8 mouse cellular contexts compared by ENCODE assay signal in genomic region chr13:74166348-74167056, GRCm38 (mm10). TPM values are rescaled to one million over a fixed set of nuclear protein-coding genes. Genes with fewer than 3 reads are reported as not detected.
A peak's percentile ranks its signal among the peaks of the same experiment; 100 is the strongest.
DNase-seq lines count a peak whose midpoint lies in the region; ATAC-seq lines count a peak whose summit lies in the region.

No protein-coding gene starts in this region.

- H3K36me3 ChIP-seq in neural tube, embryonic 15.5 days: peaks cover 22% of the 10 kb centered on the region

- H3K27ac ChIP-seq in neural tube, embryonic 15.5 days (replicated peaks): no peak overlapping the region

- H3K9ac ChIP-seq in neural tube, embryonic 15.5 days (replicated peaks): peak overlapping the region; percentile 55

- peak; percentile 85 for ATAC-seq in CD4-positive, CD25-positive, alpha-beta regulatory T cell, adult 4 months
- peak; percentile 86 for ATAC-seq in neural tube, embryonic 15.5 days (ENCODE audit: low FRiP score)

- H3K4me1 ChIP-seq in neural tube, embryonic 15.5 days: peaks cover 10% of the 10 kb centered on the region

- H3K27me3 ChIP-seq in neural tube, embryonic 15.5 days (replicated peaks): no peaks in the 10 kb centered on the region

- H3K9me3 ChIP-seq in neural tube, embryonic 15.5 days (replicated peaks): no peaks in the 10 kb centered on the region

- WGBS in neural tube, embryonic 15.5 days: 11% methylated on average over 19 of the region's 19 CpGs

- H3K4me2 ChIP-seq in neural tube, embryonic 15.5 days: peak overlapping the region; percentile 88

- DNase-seq in adrenal gland, postnatal 14 days: peak; percentile 79
- DNase-seq in embryo, embryonic 9.5 days (ENCODE audit: extremely low spot score): peak; percentile 43
- peak; percentile 18 to 24 for DNase-seq in heart, adult 9 months (ENCODE audit: low spot score in 2 of 2)
- peak; percentile 40 for DNase-seq in kidney, postnatal 14 days
- peak; percentile 46 to 62 for DNase-seq in lung, adult 18-20 months
- peak; percentile 50 to 53 for DNase-seq in thymus, adult 18-20 months

- peak overlapping the region; percentile 51 for H3K4me3 ChIP-seq in neural tube, embryonic 15.5 days (replicated peaks)

RNA-seq across cellular contexts. Expression of gene Exoc3, which starts 42.0 kb away (rescaled TPM):
- polyA plus RNA-seq in CD4-positive, CD25-positive, alpha-beta regulatory T cell, adult 4 months (2017; shearing (Covaris generic)): 10 to 100 TPM; 76.7 to 77.9 TPM
- total RNA-seq in adrenal gland, postnatal 14 days (2021): 50.4 and 51.5 TPM in 2 replicates
- 109 and 115 TPM in 2 replicates for polyA plus RNA-seq in neural tube, embryonic 15.5 days (2015; fragmentation: Nextera tagmentation; extraction: Ambion mirVana)

RNA-seq across cellular contexts. Expression of gene Slc9a3, which starts 45.2 kb away (rescaled TPM):
- not detected for polyA plus RNA-seq in CD4-positive, CD25-positive, alpha-beta regulatory T cell, adult 4 months (2017; shearing (Covaris generic))
- total RNA-seq in adrenal gland, postnatal 14 days (2021): 0.37 TPM in 1 of 2 replicates, not detected in the other
- polyA plus RNA-seq in neural tube, embryonic 15.5 days (2015; fragmentation: Nextera tagmentation; extraction: Ambion mirVana): 0.23 and 0.46 TPM in 2 replicates

Comparison
In these comparisons a context has a peak if more than half of its experiments do, and no peak if none do; other contexts are left out.
1. DNase-seq: peak in every context shown above with its lines; median percentile 79 in adrenal gland, postnatal 14 days; 54 in lung, adult 18-20 months; 52 in thymus, adult 18-20 months; 43 in embryo, embryonic 9.5 days; 40 in kidney, postnatal 14 days; 21 in heart, adult 9 months.